Mouse (Mus musculus): ENCODE results near the gene Tmem115. TPM values are rescaled to one million over a fixed set of nuclear protein-coding genes. Genes with fewer than 3 reads are reported as not detected.

Gene Tmem115
- total and polyA plus RNA-seq, 3 experiments, result 20.3 to 25.9 (median 22.9) TPM

DNA sequence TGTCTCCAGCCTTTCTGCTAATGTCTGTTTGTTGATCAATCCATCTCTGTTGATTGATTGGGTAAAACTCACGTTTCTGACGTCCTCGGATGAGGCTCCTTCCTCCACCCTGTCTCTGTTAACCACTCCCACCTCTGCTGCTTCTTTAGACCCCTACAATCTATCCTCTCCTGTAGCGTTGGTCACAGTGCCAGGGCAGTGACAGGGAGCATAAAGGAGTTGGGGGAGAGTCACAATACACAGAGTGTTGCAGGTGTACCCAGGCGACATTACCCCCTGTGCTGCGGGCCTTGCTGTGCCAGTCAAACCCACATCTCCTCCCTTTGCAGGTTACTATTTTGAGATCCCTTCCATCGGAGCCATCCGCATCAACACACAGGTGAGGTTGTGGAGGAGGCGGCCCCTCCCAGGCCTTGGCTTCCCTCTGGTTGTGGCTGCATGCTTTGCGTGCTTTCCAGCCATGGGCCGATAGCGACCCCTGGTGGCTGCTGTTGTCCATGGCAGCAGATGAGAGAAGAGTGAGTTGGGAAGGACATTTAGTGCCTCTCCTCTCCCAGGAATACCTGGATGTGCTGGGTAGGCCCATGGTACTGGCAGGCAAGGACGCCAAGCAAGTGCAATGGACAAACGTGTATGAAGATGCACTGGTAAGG, 19.3 kb upstream of the Tmem115 start:
- 24% methylated on average over 14 of the region's 14 CpGs for WGBS
- Histone ChIP-seq H3K79me2 (replicated peaks; ENCODE audit: control insufficient read depth, insufficient read depth, low read length) (no peaks in the 10 kb centered on the region), H3K27ac (no peak overlapping the region), H3K9ac (ENCODE audit: low read depth, low read length) (no peak overlapping the region), H3K27me3 (ENCODE audit: control insufficient read depth, insufficient read depth, low read length) (no peaks in the 10 kb centered on the region), H3K36me3 (ENCODE audit: control insufficient read depth, insufficient read depth, low read length) (no peaks in the 10 kb centered on the region), H3K4me3 (no peak overlapping the region), H3K4me1 (ENCODE audit: control insufficient read depth, insufficient read depth, low read length) (no peaks in the 10 kb centered on the region)
- intact Hi-C loops (cut with DNase I), result loop anchor here (1.0 to 5.0 kb wide), 5 partner anchors 52 to 612 kb away; no protein-coding TSS in a partner anchor
- TF ChIP-seq CTCF (IDR thresholded peaks at IDR 0.05) (peak; percentile 99; the same call in 1 of the 2 replicates), POLR2A (IDR thresholded peaks at IDR 0.05; ENCODE audit: insufficient read depth, low read depth, low read length) (no peak), EP300 (IDR thresholded peaks at IDR 0.05; ENCODE audit: insufficient read depth, low read depth, low read length) (peak; percentile 93)
- DNase-seq, result peak; percentile 70 to 86

- Histone ChIP-seq H3K4me3 (no peak overlapping the region), H3K9ac (ENCODE audit: low read depth, low read length) (no peak overlapping the region), H3K27ac (no peak overlapping the region), H3K79me2 (replicated peaks; ENCODE audit: control insufficient read depth, insufficient read depth, low read length) (no peaks in the 10 kb centered on the region), H3K36me3 (ENCODE audit: control insufficient read depth, insufficient read depth, low read length) (no peaks in the 10 kb centered on the region), H3K27me3 (ENCODE audit: control insufficient read depth, insufficient read depth, low read length) (no peaks in the 10 kb centered on the region), H3K4me1 (ENCODE audit: control insufficient read depth, insufficient read depth, low read length) (no peaks in the 10 kb centered on the region)
- DNase-seq, result no peak
- intact Hi-C loops (cut with DNase I), result no loop called here
- WGBS, result 72% methylated on average over 6 of the region's 6 CpGs
- TF ChIP-seq CTCF (IDR thresholded peaks at IDR 0.05), result no peak
- TF ChIP-seq EP300 (IDR thresholded peaks at IDR 0.05; ENCODE audit: insufficient read depth, low read depth, low read length), result no peak
- no peak for TF ChIP-seq POLR2A (IDR thresholded peaks at IDR 0.05; ENCODE audit: insufficient read depth, low read depth, low read length)
These were observed 13.4 kb upstream of the Tmem115 start for GRCm38 (mm10) chr9:107520331-107520730.

GRCm38 (mm10) chr9:107521190-107521589, 12.6 kb upstream of the Tmem115 start:
- H3K4me3 ChIP-seq, result no peak overlapping the region
- no peak for TF ChIP-seq POLR2A (IDR thresholded peaks at IDR 0.05; ENCODE audit: insufficient read depth, low read depth, low read length)
- no peak for TF ChIP-seq CTCF (IDR thresholded peaks at IDR 0.05)
- TF ChIP-seq EP300 (IDR thresholded peaks at IDR 0.05; ENCODE audit: insufficient read depth, low read depth, low read length), result no peak
- 47% methylated on average over 5 of the region's 5 CpGs for WGBS

GRCm38 (mm10) chr9:107521711-107522399, 11.9 kb upstream of the Tmem115 start:
- Histone ChIP-seq H3K27ac (no peak overlapping the region), H3K27me3 (ENCODE audit: control insufficient read depth, insufficient read depth, low read length) (peaks cover 3% of the 10 kb centered on the region; the same call in 1 of the 2 replicates), H3K9ac (ENCODE audit: low read depth, low read length) (no peak overlapping the region), H3K79me2 (replicated peaks; ENCODE audit: control insufficient read depth, insufficient read depth, low read length) (no peaks in the 10 kb centered on the region), H3K36me3 (ENCODE audit: control insufficient read depth, insufficient read depth, low read length) (no peaks in the 10 kb centered on the region), H3K4me3 (no peak overlapping the region), H3K4me1 (ENCODE audit: control insufficient read depth, insufficient read depth, low read length) (no peaks in the 10 kb centered on the region)
- no peak for DNase-seq
- intact Hi-C loops (cut with DNase I), result no loop called here
- TF ChIP-seq CTCF (IDR thresholded peaks at IDR 0.05) (no peak), EP300 (IDR thresholded peaks at IDR 0.05; ENCODE audit: insufficient read depth, low read depth, low read length) (no peak), POLR2A (IDR thresholded peaks at IDR 0.05; ENCODE audit: insufficient read depth, low read depth, low read length) (no peak)
- 22% methylated on average over 25 of the region's 25 CpGs for WGBS

More at GRCm38 (mm10) chr9:107521190-107521589, 12.6 kb upstream of the Tmem115 start:
- intact Hi-C loops (cut with DNase I), result no loop called here
- DNase-seq, result no peak
- Histone ChIP-seq H3K4me1 (ENCODE audit: control insufficient read depth, insufficient read depth, low read length) (no peaks in the 10 kb centered on the region), H3K79me2 (replicated peaks; ENCODE audit: control insufficient read depth, insufficient read depth, low read length) (no peaks in the 10 kb centered on the region), H3K9ac (ENCODE audit: low read depth, low read length) (no peak overlapping the region), H3K27ac (no peak overlapping the region), H3K27me3 (ENCODE audit: control insufficient read depth, insufficient read depth, low read length) (no peaks in the 10 kb centered on the region), H3K36me3 (ENCODE audit: control insufficient read depth, insufficient read depth, low read length) (no peaks in the 10 kb centered on the region)

GRCm38 (mm10) chr9:107522400-107522711, 11.4 kb upstream of the Tmem115 start:
- TF ChIP-seq EP300 (IDR thresholded peaks at IDR 0.05; ENCODE audit: insufficient read depth, low read depth, low read length), result no peak
- no peak for TF ChIP-seq CTCF (IDR thresholded peaks at IDR 0.05)
- no peak for TF ChIP-seq POLR2A (IDR thresholded peaks at IDR 0.05; ENCODE audit: insufficient read depth, low read depth, low read length)
- Histone ChIP-seq H3K79me2 (replicated peaks; ENCODE audit: control insufficient read depth, insufficient read depth, low read length) (no peaks in the 10 kb centered on the region), H3K27ac (no peak overlapping the region), H3K27me3 (ENCODE audit: control insufficient read depth, insufficient read depth, low read length) (peaks cover 8% of the 10 kb centered on the region; the same call in 1 of the 2 replicates), H3K9ac (ENCODE audit: low read depth, low read length) (no peak overlapping the region), H3K36me3 (ENCODE audit: control insufficient read depth, insufficient read depth, low read length) (no peaks in the 10 kb centered on the region), H3K4me3 (no peak overlapping the region), H3K4me1 (ENCODE audit: control insufficient read depth, insufficient read depth, low read length) (no peaks in the 10 kb centered on the region)
- 25% methylated on average over 2 of the region's 2 CpGs for WGBS
- DNase-seq, result no peak
- intact Hi-C loops (cut with DNase I), result no loop called here
